Mouse (Mus musculus): ENCODE measurements at regions not wholly inside any gene's neighbourhood (a gene's known extent, or its start where the extent isn't known, plus 50 kb on each side); places are given as distances from the start of the nearest gene placed in this dataset.

GRCm38 (mm10) chr16:29860306-29860705 lies 203.9 kb upstream of the Hes1 start:
- TF ChIP-seq POLR2A (IDR thresholded peaks at IDR 0.05; ENCODE audit: insufficient read depth, low read depth, low read length) (no peak), CTCF (IDR thresholded peaks at IDR 0.05; ENCODE audit: insufficient read depth, low read depth, low read length) (no peak)
